Mouse (Mus musculus): ENCODE measurements around the gene Cntrl. TPM values are rescaled to one million over a fixed set of nuclear protein-coding genes. Genes with fewer than 3 reads are reported as not detected.

Gene Cntrl
- polyA plus RNA-seq, 1 experiment from 2014 or later = 21.3 TPM

- H3K4me3 ChIP-seq = no peak overlapping the region
- no peak overlapping the region for H3K4me2 ChIP-seq (replicated peaks)
- no peak overlapping the region for H3K27ac ChIP-seq
- H3K36me3 ChIP-seq = no peaks in the 10 kb centered on the region
- H3K4me1 ChIP-seq = peaks cover 8% of the 10 kb centered on the region
- no peak overlapping the region for H3K9ac ChIP-seq
- H3K27me3 ChIP-seq = no peaks in the 10 kb centered on the region
- WGBS = 75% methylated on average over 3 of the region's 3 CpGs
- H3K9me3 ChIP-seq (replicated peaks) = no peaks in the 10 kb centered on the region
- ATAC-seq (ENCODE audit: low FRiP score) = no peak
Observed at GRCm38 (mm10) chr2:35211681-35212080, 102.4 kb downstream of the Cntrl start.

DNA sequence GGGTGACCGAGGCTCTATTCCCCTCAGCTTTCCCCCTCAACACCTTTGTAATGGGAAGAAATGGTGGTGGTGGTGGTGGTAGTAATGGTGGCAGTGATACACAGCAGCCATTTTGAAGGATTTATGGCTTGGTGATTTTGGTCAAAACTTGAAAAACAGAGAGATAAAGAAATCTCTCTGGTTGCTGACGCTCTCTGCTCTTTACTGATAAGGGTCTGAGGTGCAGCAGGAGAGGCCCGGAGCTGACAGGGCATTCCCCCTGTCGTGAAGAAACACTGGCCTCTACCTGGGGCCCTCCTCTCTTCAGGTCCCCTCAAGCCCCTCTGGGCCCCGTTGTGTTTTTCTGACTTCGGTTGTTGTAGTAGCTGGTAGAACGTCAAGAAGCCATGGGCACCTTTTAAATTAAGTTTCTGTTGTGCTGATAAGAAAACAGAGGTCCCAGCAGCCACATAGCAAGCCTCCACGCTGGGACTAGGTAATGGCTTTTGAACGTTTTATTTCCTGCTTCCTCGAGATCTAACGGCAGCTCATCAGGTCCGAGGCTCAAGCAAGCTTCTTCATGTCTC is 104.1 kb downstream of the Cntrl start:
- H3K27me3 ChIP-seq = no peaks in the 10 kb centered on the region
- 84% methylated on average over 12 of the region's 12 CpGs for WGBS
- no peak overlapping the region for H3K9ac ChIP-seq
- H3K27ac ChIP-seq = no peak overlapping the region
- no peaks in the 10 kb centered on the region for H3K36me3 ChIP-seq
- no peak for ATAC-seq (ENCODE audit: low FRiP score)
- H3K4me1 ChIP-seq = peaks cover 8% of the 10 kb centered on the region
- no peak overlapping the region for H3K4me3 ChIP-seq
- no peaks in the 10 kb centered on the region for H3K9me3 ChIP-seq (replicated peaks)
- no peak overlapping the region for H3K4me2 ChIP-seq (replicated peaks)

GRCm38 (mm10) chr2:35214881-35215358 is 105.6 kb downstream of the Cntrl start:
- Histone ChIP-seq H3K9ac (no peak overlapping the region), H3K4me3 (no peak overlapping the region), H3K4me1 (peaks cover 8% of the 10 kb centered on the region), H3K27me3 (no peaks in the 10 kb centered on the region), H3K9me3 (replicated peaks) (no peaks in the 10 kb centered on the region), H3K4me2 (replicated peaks) (peak overlapping the region; percentile 37), H3K36me3 (no peaks in the 10 kb centered on the region), H3K27ac (peak overlapping the region; percentile 52; the same call in 1 of the 2 replicates)
- 4% methylated on average over 12 of the region's 12 CpGs for whole genome bisulfite sequencing
- ATAC-seq (ENCODE audit: low FRiP score) = peak; percentile 91

- no peak for ATAC-seq (ENCODE audit: low FRiP score)
Observed at GRCm38 (mm10) chr2:35215363-35215762, 106.1 kb downstream of the Cntrl start.

DNA sequence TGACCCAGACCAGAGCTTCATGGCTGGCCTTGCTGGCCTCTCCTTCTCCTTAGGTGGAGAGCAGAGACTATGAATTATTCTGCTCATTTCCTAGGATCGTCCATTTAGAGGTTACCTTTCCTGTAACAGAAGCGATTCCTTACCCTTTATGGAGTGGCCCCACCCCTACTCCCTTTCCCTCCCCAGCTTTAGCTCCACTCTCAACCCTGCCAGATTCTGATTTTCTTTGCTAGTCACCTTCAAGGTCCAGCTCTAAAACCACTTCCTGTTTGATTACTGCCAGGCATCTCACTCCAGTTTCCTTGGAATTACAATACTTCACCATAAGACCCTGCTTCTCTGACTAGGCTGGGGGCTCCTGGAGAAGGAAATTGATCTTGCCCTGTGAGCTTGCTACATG is 107.4 kb downstream of the Cntrl start:
- no peak overlapping the region for H3K4me3 ChIP-seq
- H3K27ac ChIP-seq = no peak overlapping the region
- H3K4me2 ChIP-seq (replicated peaks) = no peak overlapping the region
- no peaks in the 10 kb centered on the region for H3K36me3 ChIP-seq
- WGBS = 84% methylated on average over 2 of the region's 2 CpGs
- H3K4me1 ChIP-seq = peaks cover 8% of the 10 kb centered on the region
- H3K27me3 ChIP-seq = no peaks in the 10 kb centered on the region
- no peak for ATAC-seq (ENCODE audit: low FRiP score)
- no peak overlapping the region for H3K9ac ChIP-seq
- no peaks in the 10 kb centered on the region for H3K9me3 ChIP-seq (replicated peaks)

More at GRCm38 (mm10) chr2:35215363-35215762, 106.1 kb downstream of the Cntrl start:
- Histone ChIP-seq H3K4me3 (no peak overlapping the region), H3K9me3 (replicated peaks) (no peaks in the 10 kb centered on the region), H3K27me3 (no peaks in the 10 kb centered on the region), H3K27ac (peak overlapping the region; percentile 52), H3K36me3 (no peaks in the 10 kb centered on the region), H3K4me2 (replicated peaks) (peak overlapping the region; percentile 37), H3K9ac (no peak overlapping the region), H3K4me1 (peaks cover 8% of the 10 kb centered on the region)
- 30% methylated on average over 14 of the region's 14 CpGs for WGBS

DNA sequence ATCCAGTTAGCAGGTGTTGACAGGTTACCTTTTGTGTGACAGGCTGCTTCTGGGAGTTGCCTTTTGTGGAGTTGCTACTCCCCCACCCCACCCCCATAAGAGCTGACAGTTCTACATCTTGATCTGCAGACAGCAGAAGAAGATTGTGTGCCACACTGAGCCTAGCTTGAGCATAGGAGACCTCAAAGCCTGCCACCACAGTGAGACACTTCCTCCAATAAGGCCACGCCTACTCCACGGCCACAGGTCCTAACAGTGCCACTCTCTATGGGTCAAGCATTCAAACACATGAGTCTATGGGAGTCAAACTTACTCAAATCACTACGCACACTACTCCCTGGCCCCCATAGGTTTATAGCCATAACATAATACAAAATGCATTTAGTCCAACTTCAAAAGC is 109.4 kb downstream of the Cntrl start:
- Histone ChIP-seq H3K4me3 (no peak overlapping the region), H3K4me1 (peaks cover 8% of the 10 kb centered on the region), H3K36me3 (no peaks in the 10 kb centered on the region), H3K27ac (no peak overlapping the region), H3K27me3 (no peaks in the 10 kb centered on the region), H3K9ac (no peak overlapping the region), H3K4me2 (replicated peaks) (no peak overlapping the region), H3K9me3 (replicated peaks) (no peaks in the 10 kb centered on the region)
- 91% methylated on average over 3 of the region's 3 CpGs for WGBS
- no peak for ATAC-seq (ENCODE audit: low FRiP score)

DNA sequence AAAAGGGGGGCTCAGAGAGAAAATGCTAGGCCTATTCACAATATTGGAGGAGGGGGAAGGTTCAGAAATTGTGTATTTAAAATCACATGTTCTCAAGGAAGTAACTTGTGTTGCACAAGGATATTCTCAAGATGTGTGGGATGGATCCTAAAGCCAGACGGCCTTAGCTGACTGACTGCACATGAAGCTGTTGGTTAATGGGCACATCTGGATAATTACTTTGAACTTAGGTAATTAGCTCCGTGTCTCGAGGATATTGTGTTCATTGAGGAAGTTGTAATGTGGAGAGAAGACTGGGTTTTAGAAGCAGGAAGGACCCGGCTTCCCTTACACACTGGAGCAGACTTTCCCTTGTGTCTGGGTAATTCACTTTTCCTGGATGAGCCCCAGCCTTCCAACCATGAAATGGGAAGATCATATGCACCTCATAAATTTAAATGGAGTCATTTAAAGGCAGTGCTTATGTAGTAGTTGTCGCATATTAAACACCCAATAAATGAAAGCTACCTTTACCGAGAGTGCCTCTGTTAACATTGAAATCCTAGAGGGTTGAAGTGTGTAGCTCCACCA is 113.6 kb downstream of the Cntrl start:
- no peak overlapping the region for H3K4me3 ChIP-seq
- no peaks in the 10 kb centered on the region for H3K4me1 ChIP-seq
- no peaks in the 10 kb centered on the region for H3K9me3 ChIP-seq (replicated peaks)
- no peak overlapping the region for H3K9ac ChIP-seq
- WGBS = 71% methylated on average over 6 of the region's 6 CpGs
- H3K27me3 ChIP-seq = no peaks in the 10 kb centered on the region
- H3K36me3 ChIP-seq = no peaks in the 10 kb centered on the region
- H3K27ac ChIP-seq = no peak overlapping the region
- H3K4me2 ChIP-seq (replicated peaks) = no peak overlapping the region
- no peak for ATAC-seq (ENCODE audit: low FRiP score)

DNA sequence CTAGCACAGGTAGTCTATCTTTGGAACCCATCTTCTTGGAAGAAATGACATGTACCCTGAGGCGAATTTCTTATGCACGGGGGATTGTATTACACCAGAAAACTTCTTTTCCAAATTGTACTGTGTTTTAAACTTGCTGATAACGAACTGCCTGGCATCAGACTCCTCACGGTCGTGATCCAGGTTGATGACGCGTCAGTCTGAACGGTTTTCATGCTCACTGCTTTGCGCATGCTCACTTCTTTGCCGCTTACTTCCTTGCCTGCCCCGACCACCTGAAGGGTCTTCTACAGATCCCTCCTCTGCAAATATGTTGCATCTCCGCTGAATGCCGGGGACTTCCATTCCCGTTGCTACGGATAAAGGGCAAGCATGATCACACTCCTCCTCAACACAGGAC is 115.0 kb downstream of the Cntrl start:
- H3K4me2 ChIP-seq (replicated peaks) = no peak overlapping the region
- no peak overlapping the region for H3K9ac ChIP-seq
- H3K4me3 ChIP-seq = no peak overlapping the region
- H3K36me3 ChIP-seq = no peaks in the 10 kb centered on the region
- H3K4me1 ChIP-seq = no peaks in the 10 kb centered on the region
- ATAC-seq (ENCODE audit: low FRiP score) = no peak
- no peaks in the 10 kb centered on the region; the same call in 1 of the 2 replicates for H3K27me3 ChIP-seq
- H3K27ac ChIP-seq = no peak overlapping the region
- 90% methylated on average over 15 of the region's 15 CpGs for WGBS
- no peaks in the 10 kb centered on the region for H3K9me3 ChIP-seq (replicated peaks)

DNA sequence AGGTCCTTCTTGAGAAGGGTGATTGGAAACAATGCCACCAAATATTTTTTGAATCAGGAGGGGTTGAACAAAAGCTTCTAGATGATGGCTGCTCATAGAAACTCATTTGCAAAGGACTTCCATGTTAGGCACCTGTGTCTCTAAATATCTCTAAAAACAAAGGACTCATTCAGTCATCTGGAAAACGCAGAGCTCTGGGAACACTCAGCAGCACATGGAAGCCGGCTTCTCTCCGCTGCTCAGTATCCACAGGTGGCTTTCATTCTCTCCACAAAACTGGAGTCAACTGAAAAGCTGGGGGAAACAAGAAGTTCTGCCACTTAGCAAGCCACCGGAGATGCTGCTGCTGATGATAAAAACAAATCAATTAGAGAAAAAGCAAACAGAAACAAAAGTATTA is 118.9 kb downstream of the Cntrl start:
- Histone ChIP-seq H3K4me2 (replicated peaks) (no peak overlapping the region), H3K4me3 (no peak overlapping the region), H3K27me3 (no peaks in the 10 kb centered on the region; the same call in 1 of the 2 replicates), H3K36me3 (no peaks in the 10 kb centered on the region), H3K4me1 (peaks cover 4% of the 10 kb centered on the region), H3K9me3 (replicated peaks) (no peaks in the 10 kb centered on the region), H3K27ac (no peak overlapping the region), H3K9ac (no peak overlapping the region)
- WGBS = 48% methylated on average over 4 of the region's 4 CpGs
- no peak for ATAC-seq (ENCODE audit: low FRiP score)

Other genes with a start within 250 kb of the Cntrl start
- gene Cutal, start 235.1 kb upstream of the Cntrl start, polyA plus RNA-seq (2016; fragmentation: Nextera tagmentation; extraction: Ambion mirVana) = 0.23 TPM in 1 of 2 replicates, not detected in the other
- 92.0 and 97.1 TPM in 2 replicates for gene Psmd5, start 234.5 kb upstream of the Cntrl start, polyA plus RNA-seq (2016; fragmentation: Nextera tagmentation; extraction: Ambion mirVana)
- 1.6 TPM in 2 replicates for gene Phf19, start 195.5 kb upstream of the Cntrl start, polyA plus RNA-seq (2016; fragmentation: Nextera tagmentation; extraction: Ambion mirVana)
- 1.1 and 2.3 TPM in 2 replicates for gene Traf1, start 147.7 kb upstream of the Cntrl start, polyA plus RNA-seq (2016; fragmentation: Nextera tagmentation; extraction: Ambion mirVana)
- gene Hc, start 48.1 kb upstream of the Cntrl start, polyA plus RNA-seq (2016; fragmentation: Nextera tagmentation; extraction: Ambion mirVana) = 0.14 TPM in 1 of 2 replicates, not detected in the other
- gene AI182371, start 7.9 kb upstream of the Cntrl start, polyA plus RNA-seq (2016; fragmentation: Nextera tagmentation; extraction: Ambion mirVana) = 0.31 and 0.36 TPM in 2 replicates
- 380 and 390 TPM in 2 replicates for gene Rab14, start 91.6 kb downstream of the Cntrl start, polyA plus RNA-seq (2016; fragmentation: Nextera tagmentation; extraction: Ambion mirVana)
- 72.4 and 80.2 TPM in 2 replicates for gene Gsn, start 146.9 kb downstream of the Cntrl start, polyA plus RNA-seq (2016; fragmentation: Nextera tagmentation; extraction: Ambion mirVana)
- gene Stom, start 227.5 kb downstream of the Cntrl start, polyA plus RNA-seq (2016; fragmentation: Nextera tagmentation; extraction: Ambion mirVana) = 16.6 and 17.0 TPM in 2 replicates